Mouse (Mus musculus): ENCODE data around the gene St3gal4.

GRCm38 (mm10) chr9:35110567-35110966, 8.5 kb downstream of the St3gal4 start:
- TF ChIP-seq POLR2A (IDR thresholded peaks at IDR 0.05; ENCODE audit: low read depth, low read length): no peak
- no peak for TF ChIP-seq TCF12 (IDR thresholded peaks at IDR 0.05; ENCODE audit: low read depth, low read length)
- no peak for TF ChIP-seq MEF2A (IDR thresholded peaks at IDR 0.05; ENCODE audit: borderline replicate concordance, low read depth, low read length)
- no peak for TF ChIP-seq E2F4 (IDR thresholded peaks at IDR 0.05; ENCODE audit: insufficient replicate concordance, low read depth, low read length)
